Mouse (Mus musculus): ENCODE measurements around the gene Prrt4. TPM values are rescaled to one million over a fixed set of nuclear protein-coding genes. Genes with fewer than 3 reads are reported as not detected.

The Prrt4 gene
- polyA plus RNA-seq, 1 experiment from 2014 or later, result 0.53 TPM

GRCm38 (mm10) chr6:29211146-29211545, 31.8 kb upstream of the Prrt4 start:
- H3K4me1 ChIP-seq (ENCODE audit: control insufficient read depth, insufficient read depth, low read length), result peaks cover 31% of the 10 kb centered on the region
- DNase-seq (ENCODE audit: low spot score, missing footprints), result no peak
- H3K36me3 ChIP-seq (ENCODE audit: control insufficient read depth, insufficient read depth, low read length), result no peaks in the 10 kb centered on the region
- peak overlapping the region; percentile 90 for H3K4me2 ChIP-seq
- no peak overlapping the region for H3K27ac ChIP-seq (ENCODE audit: low read depth, low read length)
- H3K27me3 ChIP-seq (ENCODE audit: control insufficient read depth, insufficient read depth, low read length), result peaks cover 10% of the 10 kb centered on the region; the same call in 1 of the 2 replicates
- no peak for ATAC-seq (ENCODE audit: low FRiP score)
- WGBS, result 38% methylated on average over 7 of the region's 7 CpGs
- peak overlapping the region; percentile 75 for H3K9ac ChIP-seq (ENCODE audit: low read length)
- peak overlapping the region; percentile 62 for H3K4me3 ChIP-seq (ENCODE audit: low read depth, low read length)
- H3K9me3 ChIP-seq (ENCODE audit: control insufficient read depth, low read length), result no peaks in the 10 kb centered on the region

- no peak overlapping the region for H3K9ac ChIP-seq (ENCODE audit: low read length)
- peaks cover 9% of the 10 kb centered on the region; the same call in 1 of the 2 replicates for H3K27me3 ChIP-seq (ENCODE audit: control insufficient read depth, insufficient read depth, low read length)
- no peak for DNase-seq (ENCODE audit: low spot score, missing footprints)
- H3K36me3 ChIP-seq (ENCODE audit: control insufficient read depth, insufficient read depth, low read length), result no peaks in the 10 kb centered on the region
- H3K27ac ChIP-seq (ENCODE audit: low read depth, low read length), result no peak overlapping the region
- no peak overlapping the region for H3K4me2 ChIP-seq
- no peak overlapping the region for H3K4me3 ChIP-seq (ENCODE audit: low read depth, low read length)
- 84% methylated on average over 9 of the region's 9 CpGs for WGBS
- peaks cover 28% of the 10 kb centered on the region for H3K4me1 ChIP-seq (ENCODE audit: control insufficient read depth, insufficient read depth, low read length)
- no peaks in the 10 kb centered on the region for H3K9me3 ChIP-seq (ENCODE audit: control insufficient read depth, low read length)
- ATAC-seq (ENCODE audit: low FRiP score), result no peak
Measured at GRCm38 (mm10) chr6:29210231-29210936, 31.0 kb upstream of the Prrt4 start.

GRCm38 (mm10) chr6:29208178-29208577, 28.8 kb upstream of the Prrt4 start:
- WGBS, result 88% methylated on average over 5 of the region's 5 CpGs
- H3K9me3 ChIP-seq (ENCODE audit: control insufficient read depth, low read length), result no peaks in the 10 kb centered on the region
- no peaks in the 10 kb centered on the region for H3K27me3 ChIP-seq (ENCODE audit: control insufficient read depth, insufficient read depth, low read length)
- ATAC-seq (ENCODE audit: low FRiP score) (no peak), DNase-seq (ENCODE audit: low spot score, missing footprints) (peak; percentile 68)
- H3K36me3 ChIP-seq (ENCODE audit: control insufficient read depth, insufficient read depth, low read length), result peaks cover 3% of the 10 kb centered on the region; the same call in 1 of the 2 replicates
- H3K27ac ChIP-seq (ENCODE audit: low read depth, low read length), result no peak overlapping the region
- H3K4me3 ChIP-seq (ENCODE audit: low read depth, low read length), result no peak overlapping the region
- H3K4me2 ChIP-seq, result no peak overlapping the region
- H3K9ac ChIP-seq (ENCODE audit: low read length), result no peak overlapping the region
- peaks cover 6% of the 10 kb centered on the region for H3K4me1 ChIP-seq (ENCODE audit: control insufficient read depth, insufficient read depth, low read length)

GRCm38 (mm10) chr6:29207017-29207416, 27.6 kb upstream of the Prrt4 start:
- 86% methylated on average over 5 of the region's 5 CpGs for WGBS
- Histone ChIP-seq H3K9me3 (ENCODE audit: control insufficient read depth, low read length) (no peaks in the 10 kb centered on the region), H3K9ac (ENCODE audit: low read length) (no peak overlapping the region), H3K4me1 (ENCODE audit: control insufficient read depth, insufficient read depth, low read length) (peaks cover 5% of the 10 kb centered on the region), H3K27me3 (ENCODE audit: control insufficient read depth, insufficient read depth, low read length) (no peaks in the 10 kb centered on the region), H3K4me2 (no peak overlapping the region), H3K27ac (ENCODE audit: low read depth, low read length) (no peak overlapping the region), H3K4me3 (ENCODE audit: low read depth, low read length) (no peak overlapping the region), H3K36me3 (ENCODE audit: control insufficient read depth, insufficient read depth, low read length) (peaks cover 3% of the 10 kb centered on the region; the same call in 1 of the 2 replicates)
- DNase-seq (ENCODE audit: low spot score, missing footprints) (peak; percentile 64), ATAC-seq (ENCODE audit: low FRiP score) (no peak)

GRCm38 (mm10) chr6:29206006-29206405, 26.6 kb upstream of the Prrt4 start:
- Histone ChIP-seq H3K9ac (ENCODE audit: low read length) (no peak overlapping the region), H3K4me1 (ENCODE audit: control insufficient read depth, insufficient read depth, low read length) (no peaks in the 10 kb centered on the region; the same call in none of the 2 replicates), H3K36me3 (ENCODE audit: control insufficient read depth, insufficient read depth, low read length) (peaks cover 3% of the 10 kb centered on the region; the same call in 1 of the 2 replicates), H3K9me3 (ENCODE audit: control insufficient read depth, low read length) (no peaks in the 10 kb centered on the region), H3K4me2 (no peak overlapping the region), H3K4me3 (ENCODE audit: low read depth, low read length) (no peak overlapping the region), H3K27me3 (ENCODE audit: control insufficient read depth, insufficient read depth, low read length) (no peaks in the 10 kb centered on the region), H3K27ac (ENCODE audit: low read depth, low read length) (no peak overlapping the region)
- ATAC-seq (ENCODE audit: low FRiP score) (no peak), DNase-seq (ENCODE audit: low spot score, missing footprints) (peak; percentile 73)
- 91% methylated on average over 10 of the region's 10 CpGs for WGBS

GRCm38 (mm10) chr6:29204932-29205614, 25.7 kb upstream of the Prrt4 start:
- no peaks in the 10 kb centered on the region for H3K9me3 ChIP-seq (ENCODE audit: control insufficient read depth, low read length)
- no peaks in the 10 kb centered on the region; the same call in 1 of the 2 replicates for H3K4me1 ChIP-seq (ENCODE audit: control insufficient read depth, insufficient read depth, low read length)
- H3K36me3 ChIP-seq (ENCODE audit: control insufficient read depth, insufficient read depth, low read length), result peaks cover 3% of the 10 kb centered on the region; the same call in 1 of the 2 replicates
- no peak overlapping the region for H3K9ac ChIP-seq (ENCODE audit: low read length)
- DNase-seq (ENCODE audit: low spot score, missing footprints) (peak; percentile 96), ATAC-seq (ENCODE audit: low FRiP score) (peak; percentile 28)
- H3K4me2 ChIP-seq, result no peak overlapping the region
- no peak overlapping the region for H3K4me3 ChIP-seq (ENCODE audit: low read depth, low read length)
- no peaks in the 10 kb centered on the region for H3K27me3 ChIP-seq (ENCODE audit: control insufficient read depth, insufficient read depth, low read length)
- no peak overlapping the region for H3K27ac ChIP-seq (ENCODE audit: low read depth, low read length)
- 60% methylated on average over 15 of the region's 15 CpGs for WGBS

- ATAC-seq (ENCODE audit: low FRiP score) (no peak), DNase-seq (ENCODE audit: low spot score, missing footprints) (no peak)
- H3K9me3 ChIP-seq (ENCODE audit: control insufficient read depth, low read length), result no peaks in the 10 kb centered on the region
- H3K4me3 ChIP-seq (ENCODE audit: low read depth, low read length), result no peak overlapping the region
- 90% methylated on average over 6 of the region's 6 CpGs for WGBS
- H3K27ac ChIP-seq (ENCODE audit: low read depth, low read length), result no peak overlapping the region
- no peaks in the 10 kb centered on the region for H3K27me3 ChIP-seq (ENCODE audit: control insufficient read depth, insufficient read depth, low read length)
- H3K36me3 ChIP-seq (ENCODE audit: control insufficient read depth, insufficient read depth, low read length), result peaks cover 3% of the 10 kb centered on the region; the same call in 1 of the 2 replicates
- H3K4me2 ChIP-seq, result no peak overlapping the region
- no peaks in the 10 kb centered on the region; the same call in 1 of the 2 replicates for H3K4me1 ChIP-seq (ENCODE audit: control insufficient read depth, insufficient read depth, low read length)
- H3K9ac ChIP-seq (ENCODE audit: low read length), result no peak overlapping the region
Measured at GRCm38 (mm10) chr6:29203861-29204585, 24.6 kb upstream of the Prrt4 start.

- Histone ChIP-seq H3K4me2 (no peak overlapping the region), H3K4me1 (ENCODE audit: control insufficient read depth, insufficient read depth, low read length) (peaks cover 3% of the 10 kb centered on the region), H3K9me3 (ENCODE audit: control insufficient read depth, low read length) (no peaks in the 10 kb centered on the region), H3K4me3 (ENCODE audit: low read depth, low read length) (no peak overlapping the region), H3K36me3 (ENCODE audit: control insufficient read depth, insufficient read depth, low read length) (peaks cover 3% of the 10 kb centered on the region; the same call in 1 of the 2 replicates), H3K27me3 (ENCODE audit: control insufficient read depth, insufficient read depth, low read length) (no peaks in the 10 kb centered on the region), H3K27ac (ENCODE audit: low read depth, low read length) (no peak overlapping the region), H3K9ac (ENCODE audit: low read length) (no peak overlapping the region)
- ATAC-seq (ENCODE audit: low FRiP score), result no peak
- WGBS, result 90% methylated on average over 13 of the region's 13 CpGs
- DNase-seq (ENCODE audit: low spot score, missing footprints), result no peak
Measured at GRCm38 (mm10) chr6:29203096-29203495, 23.7 kb upstream of the Prrt4 start.
